Comparison of ENCODE assay signal across 17 mouse cellular contexts in the genomic region with DNA sequence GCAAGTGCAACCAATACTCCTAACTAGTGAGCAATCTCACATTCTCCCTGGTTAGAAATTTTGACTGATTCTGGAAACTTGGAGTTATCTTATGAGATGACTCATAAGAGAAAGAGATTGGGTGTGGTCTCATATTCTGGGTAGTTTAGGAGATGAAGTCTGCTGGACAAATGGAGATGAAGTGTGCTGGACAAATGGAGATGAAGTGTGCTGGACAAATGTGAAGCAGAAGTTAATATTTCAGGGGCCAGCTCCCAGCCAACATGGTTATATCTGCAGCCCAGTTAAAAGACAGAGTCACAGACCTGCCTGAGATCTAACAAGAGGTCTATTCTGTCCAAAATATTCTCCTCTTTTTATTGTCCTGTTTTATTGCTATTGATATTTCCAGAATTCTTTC.
"Had no signal": no experiment of that assay in that cellular context is flagged by ENCODE, and none has a peak within 500 bp of the region (broad histone marks: within the 10 kb centered on the region; RNA-seq: fewer than 3 reads in every experiment).

No protein-coding gene starts in this region.

- H3K9ac ChIP-seq: liver, embryonic 12.5 days; liver, embryonic 14.5 days; midbrain, embryonic 12.5 days; neural tube, embryonic 13.5 days; neural tube, embryonic 15.5 days; stomach, embryonic 15.5 days had no signal

- H3K27me3 ChIP-seq: liver, embryonic 12.5 days; midbrain, embryonic 12.5 days; neural tube, embryonic 13.5 days; neural tube, embryonic 15.5 days; stomach, embryonic 15.5 days had no signal

- H3K4me1 ChIP-seq: liver, embryonic 12.5 days; midbrain, embryonic 10.5 days; midbrain, embryonic 12.5 days; neural tube, embryonic 13.5 days; neural tube, embryonic 15.5 days; stomach, embryonic 15.5 days had no signal

- ATAC-seq: liver, embryonic 12.5 days; midbrain, embryonic 16.5 days had no signal

- H3K27ac ChIP-seq: liver, embryonic 12.5 days; liver, embryonic 14.5 days; midbrain, embryonic 10.5 days; midbrain, embryonic 12.5 days; neural tube, embryonic 13.5 days; neural tube, embryonic 15.5 days; stomach, embryonic 15.5 days; stomach, postnatal 0 days had no signal

- H3K36me3 ChIP-seq: liver, embryonic 12.5 days; midbrain, embryonic 10.5 days; midbrain, embryonic 12.5 days; neural tube, embryonic 13.5 days; neural tube, embryonic 15.5 days; stomach, embryonic 15.5 days had no signal

- H3K4me3 ChIP-seq: liver, embryonic 12.5 days; midbrain, embryonic 10.5 days; midbrain, embryonic 12.5 days; myocyte; neural tube, embryonic 13.5 days; neural tube, embryonic 15.5 days; stomach, embryonic 15.5 days had no signal

- H3K9me3 ChIP-seq: liver, embryonic 12.5 days; midbrain, embryonic 10.5 days; midbrain, embryonic 12.5 days; neural tube, embryonic 13.5 days; neural tube, embryonic 15.5 days; stomach, embryonic 15.5 days had no signal

- H3K4me2 ChIP-seq: liver, embryonic 12.5 days; midbrain, embryonic 12.5 days; neural tube, embryonic 13.5 days; neural tube, embryonic 15.5 days; stomach, embryonic 15.5 days had no signal

- DNase-seq: midbrain, embryonic 14.5 days; retina, postnatal 1 day; right cerebral cortex, adult 18-20 months; right cerebral cortex, postnatal 25 days; right cerebral cortex, postnatal 4 days; thymus, postnatal 14 days; thymus, postnatal 36 days had no signal
